Mouse (Mus musculus) T-helper 1 cell (primary cell): ENCODE measurements around the gene Gm11084.

Experiments used
- in situ Hi-C: fragments of 300-600 bp; cut with MboI, MseI; formaldehyde crosslinking; loops from one replicate; pipeline ENCODE4 v1.15.1; 2025; ENCODE audit warnings: high pct_unique_total_duplicates

The Gm11084 gene

GRCm38 (mm10) chr2:72995346-72996097 lies 9.0 kb upstream of the Gm11084 start:
- in situ Hi-C loops, result loop anchor here (25.0 kb wide), 1 partner anchor 892 kb away; the partner anchor contains the start of gene Atf2

GRCm38 (mm10) chr2:72994165-72994564 lies 7.6 kb upstream of the Gm11084 start:
- in situ Hi-C loops, result loop anchor here (25.0 kb wide), 1 partner anchor 893 kb away; the partner anchor contains the start of gene Atf2

- in situ Hi-C loops, result loop anchor here (25.0 kb wide), 1 partner anchor 895 kb away; the partner anchor contains the start of gene Atf2
Measured at GRCm38 (mm10) chr2:72992497-72992896, 6.0 kb upstream of the Gm11084 start.

GRCm38 (mm10) chr2:72988945-72989344 lies 2.4 kb upstream of the Gm11084 start:
- in situ Hi-C loops, result loop anchor here (25.0 kb wide), 1 partner anchor 898 kb away; the partner anchor contains the start of gene Atf2

- in situ Hi-C loops, result loop anchor here (25.0 kb wide), 1 partner anchor 902 kb away; the partner anchor contains the start of gene Atf2
Measured at GRCm38 (mm10) chr2:72985516-72985915, 1.0 kb downstream of the Gm11084 start.

- in situ Hi-C loops, result loop anchor here (25.0 kb wide), 1 partner anchor 902 kb away; the partner anchor contains the start of gene Atf2
Measured at GRCm38 (mm10) chr2:72984806-72985205, 1.7 kb downstream of the Gm11084 start.

- in situ Hi-C loops, result loop anchor here (25.0 kb wide), 1 partner anchor 904 kb away; the partner anchor contains the start of gene Atf2
Measured at GRCm38 (mm10) chr2:72983211-72983610, 3.3 kb downstream of the Gm11084 start.

GRCm38 (mm10) chr2:72982110-72982785 lies 4.3 kb downstream of the Gm11084 start:
- in situ Hi-C loops, result loop anchor here (25.0 kb wide), 1 partner anchor 905 kb away; the partner anchor contains the start of gene Atf2

GRCm38 (mm10) chr2:72981441-72982109 lies 4.9 kb downstream of the Gm11084 start:
- in situ Hi-C loops, result loop anchor here (25.0 kb wide), 1 partner anchor 906 kb away; the partner anchor contains the start of gene Atf2

GRCm38 (mm10) chr2:72981075-72981420 lies 5.5 kb downstream of the Gm11084 start:
- in situ Hi-C loops, result loop anchor here (25.0 kb wide), 1 partner anchor 906 kb away; the partner anchor contains the start of gene Atf2

- in situ Hi-C loops, result loop anchor here (25.0 kb wide), 1 partner anchor 907 kb away; the partner anchor contains the start of gene Atf2
Measured at GRCm38 (mm10) chr2:72980337-72981074, 6.0 kb downstream of the Gm11084 start, which contains the start of gene Sp3. Sp3 (minus strand) TSS chr2:72980446.

- in situ Hi-C loops, result loop anchor here (25.0 kb wide), 1 partner anchor 908 kb away; the partner anchor contains the start of gene Atf2
Measured at GRCm38 (mm10) chr2:72979659-72980071, 6.9 kb downstream of the Gm11084 start.

GRCm38 (mm10) chr2:72978901-72979658 lies 7.4 kb downstream of the Gm11084 start:
- in situ Hi-C loops, result loop anchor here (25.0 kb wide), 1 partner anchor 908 kb away; the partner anchor contains the start of gene Atf2

- in situ Hi-C loops, result loop anchor here (25.0 kb wide), 1 partner anchor 909 kb away; the partner anchor contains the start of gene Atf2
Measured at GRCm38 (mm10) chr2:72978473-72978872, 8.0 kb downstream of the Gm11084 start.

- in situ Hi-C loops, result loop anchor here (25.0 kb wide), 1 partner anchor 910 kb away; the partner anchor contains the start of gene Atf2
Measured at GRCm38 (mm10) chr2:72977272-72977671, 9.2 kb downstream of the Gm11084 start.

- in situ Hi-C loops, result loop anchor here (25.0 kb wide), 1 partner anchor 911 kb away; the partner anchor contains the start of gene Atf2
Measured at GRCm38 (mm10) chr2:72976036-72976435, 10.5 kb downstream of the Gm11084 start.

- in situ Hi-C loops, result no loop called here
Measured at GRCm38 (mm10) chr2:72970831-72971230, 15.7 kb downstream of the Gm11084 start.

GRCm38 (mm10) chr2:72970302-72970701 lies 16.2 kb downstream of the Gm11084 start:
- in situ Hi-C loops, result no loop called here

- in situ Hi-C loops, result loop anchor here (5.0 kb wide), 1 partner anchor 96 kb away; no protein-coding TSS in a partner anchor
Measured at GRCm38 (mm10) chr2:72968536-72968935, 18.0 kb downstream of the Gm11084 start.
